Mouse (Mus musculus): ENCODE measurements around the gene Tenm4.

The Tenm4 gene

DNA sequence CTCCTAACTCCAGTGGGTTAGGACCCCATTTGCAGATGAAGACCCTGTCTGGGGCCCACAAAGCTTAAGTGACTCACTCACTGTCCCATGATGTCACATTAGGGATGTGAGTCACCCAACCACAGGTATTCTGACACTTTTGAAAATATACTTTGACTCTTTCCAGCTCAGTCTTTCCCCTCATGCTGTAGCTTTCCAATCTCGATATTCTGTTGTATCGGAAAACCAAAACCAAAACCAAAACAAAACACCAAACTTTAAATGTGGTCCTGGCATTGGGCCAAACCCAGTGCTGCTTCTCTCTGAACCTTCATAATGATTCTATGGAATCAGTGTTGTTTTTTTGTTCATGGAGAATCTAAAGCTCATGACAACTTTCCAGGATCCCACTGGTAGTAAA is 536.1 kb downstream of the Tenm4 start:
- no peak for DNase-seq

GRCm38 (mm10) chr7:96708071-96708470 is 537.0 kb downstream of the Tenm4 start:
- DNase-seq = no peak

DNA sequence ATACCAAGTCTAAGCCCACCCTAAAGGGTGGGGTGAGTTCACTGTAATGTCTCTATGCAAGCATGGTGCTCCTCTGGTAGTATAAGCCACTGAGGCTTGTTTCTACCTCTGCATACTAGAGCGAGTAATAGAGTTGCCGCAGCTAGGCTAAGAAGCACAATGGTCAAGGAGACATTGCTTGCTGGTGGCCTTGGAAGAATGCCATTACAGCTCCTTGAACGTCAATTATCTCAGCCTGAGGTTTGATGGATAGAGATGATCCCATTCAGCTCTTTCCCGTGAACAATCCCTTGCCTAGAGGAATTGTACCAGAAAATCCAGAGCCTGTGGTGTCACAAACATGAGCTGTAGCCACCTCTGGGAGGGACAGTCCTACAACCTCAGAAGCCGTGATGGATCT is 537.5 kb downstream of the Tenm4 start:
- DNase-seq = no peak

DNA sequence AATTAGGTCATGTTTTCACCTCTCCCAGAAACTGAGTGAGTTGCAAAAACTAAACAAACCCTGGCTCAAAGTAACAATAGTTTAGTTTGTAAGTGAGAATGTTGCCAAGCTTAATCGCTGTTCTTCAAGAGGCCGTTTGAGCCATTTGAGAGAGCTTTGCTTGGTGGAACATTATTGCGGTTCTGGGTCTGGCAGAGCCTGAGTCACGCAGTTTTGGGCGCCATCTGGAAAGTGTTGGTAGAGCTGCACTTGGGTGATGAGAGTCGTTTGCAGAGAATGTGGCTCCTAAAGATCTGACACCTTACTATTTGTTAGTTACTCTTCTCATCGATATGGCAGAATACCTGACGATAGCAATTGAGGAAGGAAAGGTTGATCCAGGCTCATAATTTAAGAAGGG is 537.9 kb downstream of the Tenm4 start:
- no peak for DNase-seq

DNA sequence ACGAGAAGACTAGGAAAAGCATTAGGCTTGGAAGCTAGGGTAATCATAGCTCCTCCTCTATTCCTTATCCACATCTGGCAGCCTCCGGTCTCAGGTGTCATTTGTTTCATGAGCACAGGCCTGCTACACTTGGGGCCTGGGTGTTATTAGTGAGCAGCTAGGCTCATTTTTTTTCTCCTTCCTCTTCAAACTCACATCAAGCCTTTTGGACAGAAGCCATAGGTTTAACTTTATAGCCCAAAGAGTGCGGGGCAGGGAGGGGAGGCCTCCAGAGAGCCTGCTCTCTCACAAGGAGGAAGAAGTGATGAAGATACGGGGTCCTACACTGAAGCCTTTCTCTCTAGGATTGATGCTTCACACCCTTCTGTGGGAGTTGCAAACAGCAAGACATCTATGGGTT is 538.8 kb downstream of the Tenm4 start:
- no peak for DNase-seq

DNA sequence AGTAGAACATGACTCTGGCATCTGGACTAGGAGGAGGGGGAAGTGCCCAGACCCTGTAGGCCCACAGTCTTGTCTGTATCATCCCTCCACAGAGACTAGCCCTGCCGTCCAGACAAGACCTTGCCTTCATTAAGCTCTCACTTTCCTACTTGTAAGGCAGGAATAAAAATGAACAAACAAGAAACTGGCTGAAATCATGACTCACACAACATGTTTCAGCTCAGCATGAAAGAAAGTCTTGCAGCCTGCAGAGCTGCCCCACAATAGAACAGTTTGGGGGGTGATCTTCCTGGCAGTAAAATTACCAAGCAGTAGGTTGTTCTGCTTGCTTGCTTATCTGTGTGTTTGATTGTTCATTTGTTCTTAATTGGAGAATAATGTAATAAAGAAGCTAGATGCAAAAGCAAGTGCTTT is 539.6 kb downstream of the Tenm4 start:
- no peak for DNase-seq

- no peak for DNase-seq
Measured at GRCm38 (mm10) chr7:96712876-96713275, 541.8 kb downstream of the Tenm4 start.

DNA sequence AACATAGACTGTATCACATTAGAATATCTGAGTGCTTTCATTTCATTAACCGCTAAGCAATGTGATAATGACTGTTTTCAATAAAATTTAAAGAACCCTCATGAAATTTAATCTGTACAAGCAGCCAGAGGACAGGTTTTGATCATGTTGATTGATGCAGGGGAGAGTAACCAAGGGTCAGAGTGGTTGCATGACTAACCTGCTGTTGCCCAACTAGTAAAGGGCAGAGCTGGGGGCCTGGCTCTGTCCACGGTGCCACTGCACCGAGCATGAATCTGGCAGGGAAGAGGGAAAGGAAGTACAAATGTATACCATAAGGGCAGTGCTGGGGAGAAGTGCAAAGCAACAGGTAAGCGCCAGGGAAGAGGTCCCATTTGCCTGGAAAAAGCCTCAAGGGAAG is 545.9 kb downstream of the Tenm4 start:
- DNase-seq = no peak

DNA sequence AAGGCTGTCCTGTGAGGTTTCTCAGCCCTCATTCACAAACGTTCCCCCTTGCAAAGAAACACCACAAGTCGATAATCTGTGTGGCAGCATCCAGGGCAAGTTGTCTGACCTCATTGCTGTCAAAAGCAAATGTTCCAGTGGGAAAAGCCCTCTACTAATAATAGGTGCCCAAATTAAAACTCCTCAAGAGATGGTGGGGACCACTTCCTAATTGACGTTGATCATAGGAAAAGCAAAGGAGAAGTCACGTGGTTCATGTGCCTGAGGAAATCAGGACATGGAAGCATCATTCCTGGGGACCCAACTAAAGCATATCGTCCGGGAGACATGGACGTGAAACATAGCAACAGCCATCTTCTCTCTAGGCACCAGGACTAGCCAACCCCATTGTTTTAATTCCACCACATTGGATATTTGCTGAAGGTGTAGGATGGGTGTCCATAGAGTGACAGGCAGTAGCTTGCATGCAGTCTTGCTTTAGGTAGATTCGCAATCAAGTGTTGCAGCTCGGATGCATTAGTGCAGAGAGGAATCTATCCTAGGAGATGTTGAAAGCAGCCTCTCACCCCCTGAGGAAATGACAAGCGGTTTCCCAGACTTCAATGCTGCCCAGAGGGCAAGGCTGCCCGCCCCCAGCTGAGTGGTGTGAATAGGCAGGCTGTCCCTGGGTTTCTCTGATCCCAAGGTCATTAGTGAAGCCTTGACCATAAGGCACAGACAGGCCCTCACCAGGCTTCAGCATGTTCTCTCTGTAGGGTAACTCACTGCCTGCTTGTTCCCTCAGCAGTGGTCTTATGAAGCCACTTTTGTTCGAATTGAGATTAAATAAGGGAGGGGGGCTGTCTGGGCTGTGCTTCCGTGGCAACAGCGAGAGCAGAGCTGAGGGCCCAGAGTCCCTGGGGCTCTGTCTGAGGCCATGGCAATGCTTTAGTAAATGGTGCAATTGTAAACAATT is 547.4 kb downstream of the Tenm4 start:
- DNase-seq = no peak

DNA sequence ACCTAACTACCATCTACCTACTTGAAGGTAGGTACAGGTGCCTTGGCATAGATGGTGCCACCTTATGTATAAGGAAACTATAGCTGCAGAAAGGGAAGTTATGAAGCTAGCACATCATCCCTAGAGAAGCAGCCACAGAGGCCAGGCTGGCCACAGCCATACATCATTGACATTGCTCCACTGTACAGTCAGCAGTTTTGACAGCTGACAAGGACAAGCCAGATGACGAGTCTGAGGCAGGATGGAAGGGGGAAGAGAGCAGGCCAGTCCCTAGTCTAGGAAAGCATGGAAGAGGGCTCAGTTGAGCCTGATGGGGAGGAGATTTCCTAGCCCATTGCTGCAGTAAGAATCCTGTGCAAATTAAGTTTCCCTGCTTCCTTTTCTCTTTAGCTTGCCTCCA is 548.9 kb downstream of the Tenm4 start:
- no peak for DNase-seq

DNA sequence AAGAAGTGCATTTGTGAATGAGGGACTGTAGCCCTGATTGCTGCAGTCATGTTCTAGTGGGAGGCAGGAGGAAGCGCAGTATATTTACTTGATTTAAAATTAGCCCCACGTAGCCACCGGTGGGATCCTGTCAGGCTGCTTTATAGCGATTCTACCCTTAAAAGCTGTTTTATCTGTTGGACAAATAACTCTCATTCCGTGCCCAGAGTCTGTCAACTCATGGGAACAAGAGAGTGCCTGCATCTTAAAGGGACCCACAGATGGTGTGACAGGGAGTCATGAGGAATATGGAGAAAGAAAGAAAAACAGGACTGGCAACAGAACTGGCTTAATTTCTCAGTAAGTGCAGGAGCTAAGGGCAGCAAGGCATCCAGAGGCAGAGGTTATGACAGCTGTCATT is 549.4 kb downstream of the Tenm4 start:
- DNase-seq = no peak

DNA sequence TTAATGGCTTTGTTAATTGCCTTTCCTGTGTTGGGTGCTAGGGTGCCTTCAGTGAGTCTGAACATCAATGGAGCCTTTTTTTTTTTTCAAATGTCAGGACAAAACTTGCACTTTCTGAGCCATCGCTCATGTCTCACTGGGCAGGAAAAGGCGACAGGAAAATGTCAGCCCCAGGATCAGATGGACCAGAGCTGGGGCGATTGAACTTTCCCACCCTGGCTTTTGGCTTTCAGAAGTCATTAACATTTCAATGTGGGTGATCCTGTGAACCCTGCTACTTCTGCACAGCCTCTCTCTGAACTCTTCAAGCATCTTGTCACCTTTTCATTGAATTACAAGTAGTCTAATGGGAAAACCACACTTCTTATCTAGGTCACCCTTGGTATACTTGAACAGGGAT is 551.8 kb downstream of the Tenm4 start:
- no peak for DNase-seq

- DNase-seq = no peak
Measured at GRCm38 (mm10) chr7:96725603-96726002, 554.6 kb downstream of the Tenm4 start.

DNA sequence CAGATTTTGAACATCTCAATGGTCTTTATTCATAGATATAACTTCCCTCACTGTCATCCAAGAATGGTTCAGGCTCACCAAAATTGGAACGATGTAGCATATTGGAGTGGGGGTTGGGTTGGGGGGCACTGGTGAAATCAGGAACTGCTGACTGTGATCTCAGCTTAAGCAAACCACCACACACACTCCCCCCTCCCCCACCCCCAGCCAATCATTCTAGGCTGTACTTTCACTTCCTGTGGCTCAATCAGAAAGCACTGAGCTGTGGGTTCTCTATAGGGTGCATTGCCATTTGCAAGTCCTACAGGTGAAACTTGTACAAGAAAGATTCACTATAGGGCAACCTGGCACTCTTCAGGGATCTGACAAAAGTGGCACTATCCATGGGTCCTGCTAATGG is 559.3 kb downstream of the Tenm4 start:
- DNase-seq = peak; percentile 14

- DNase-seq = no peak
Measured at GRCm38 (mm10) chr7:96731947-96732346, 560.9 kb downstream of the Tenm4 start.

DNA sequence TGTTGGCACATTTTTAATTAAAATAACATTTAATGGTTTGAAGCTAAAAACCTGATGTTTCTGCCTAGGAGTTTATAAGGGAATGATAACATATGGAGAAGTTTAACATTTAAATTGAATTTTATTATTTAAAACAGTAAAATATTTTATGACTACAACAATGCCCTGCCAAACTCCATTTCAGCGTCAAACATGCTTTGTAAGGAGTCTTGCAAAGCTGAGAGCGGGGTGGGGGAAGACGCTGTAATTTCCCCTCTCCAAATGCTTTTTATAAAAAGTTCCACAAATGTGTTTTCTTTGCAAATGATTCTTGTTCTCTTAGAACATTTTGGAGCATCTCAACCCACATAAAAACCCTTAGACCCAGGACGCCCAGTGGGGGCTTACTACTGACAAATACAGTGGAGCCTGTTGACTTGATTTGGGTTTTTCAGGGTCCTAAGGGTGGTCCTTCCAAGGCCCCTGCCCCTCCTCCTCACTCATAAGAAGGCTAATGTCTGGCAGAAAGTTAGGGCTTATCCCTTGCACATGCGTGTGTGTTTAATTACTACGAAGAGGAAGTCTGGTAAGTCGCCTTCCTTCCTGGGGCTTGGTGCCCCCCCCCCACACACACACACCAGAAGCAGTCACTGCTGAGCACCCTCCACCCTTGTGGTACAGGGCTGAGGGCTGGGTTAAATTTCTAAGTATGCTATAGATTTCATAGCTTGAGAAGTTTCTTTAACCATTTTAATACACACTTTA is 563.4 kb downstream of the Tenm4 start:
- peak; percentile 13 for DNase-seq

- no peak for DNase-seq
Measured at GRCm38 (mm10) chr7:96740631-96741030, 569.6 kb downstream of the Tenm4 start.

DNA sequence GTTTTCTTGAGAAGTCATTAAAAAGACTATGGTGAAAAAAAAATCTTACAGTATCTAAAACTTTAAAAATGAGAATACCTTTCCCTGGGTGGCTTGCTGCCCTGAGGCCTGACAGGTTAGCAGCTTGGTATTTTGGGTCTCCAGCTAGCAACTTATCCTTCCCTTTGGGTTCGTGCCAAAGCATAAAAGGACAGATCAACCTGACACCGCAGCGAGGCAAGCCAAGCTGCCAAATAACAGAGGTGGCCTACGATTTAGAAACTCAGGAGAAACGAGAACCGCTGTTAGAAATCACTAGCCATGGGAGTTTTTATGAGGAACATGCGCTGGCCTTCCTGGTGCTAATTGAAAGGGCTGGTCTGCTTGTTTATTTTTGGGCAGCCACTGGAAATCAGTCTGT is 571.2 kb downstream of the Tenm4 start:
- DNase-seq = no peak

- DNase-seq = no peak
Measured at GRCm38 (mm10) chr7:96745956-96746355, 574.9 kb downstream of the Tenm4 start.

DNA sequence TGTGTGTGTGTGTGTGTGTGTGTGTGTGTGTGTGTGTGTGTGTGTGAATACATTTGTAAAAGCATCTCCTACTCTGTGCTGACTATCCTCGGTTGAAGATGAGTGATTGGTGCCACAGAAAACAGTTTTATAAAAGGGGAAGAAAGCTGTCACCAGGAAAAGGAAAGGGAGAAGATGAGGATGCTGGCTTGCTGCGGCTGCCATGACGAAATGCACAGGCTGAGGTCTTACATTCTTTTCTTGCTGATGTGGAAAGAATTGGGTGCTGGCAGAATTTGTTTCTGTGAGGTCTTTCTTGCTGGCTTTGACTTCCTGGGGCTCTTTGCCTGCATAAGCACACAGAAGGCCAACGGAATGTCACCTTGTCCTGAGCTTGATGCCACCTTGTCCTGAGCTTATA is 575.7 kb downstream of the Tenm4 start:
- DNase-seq = no peak

DNA sequence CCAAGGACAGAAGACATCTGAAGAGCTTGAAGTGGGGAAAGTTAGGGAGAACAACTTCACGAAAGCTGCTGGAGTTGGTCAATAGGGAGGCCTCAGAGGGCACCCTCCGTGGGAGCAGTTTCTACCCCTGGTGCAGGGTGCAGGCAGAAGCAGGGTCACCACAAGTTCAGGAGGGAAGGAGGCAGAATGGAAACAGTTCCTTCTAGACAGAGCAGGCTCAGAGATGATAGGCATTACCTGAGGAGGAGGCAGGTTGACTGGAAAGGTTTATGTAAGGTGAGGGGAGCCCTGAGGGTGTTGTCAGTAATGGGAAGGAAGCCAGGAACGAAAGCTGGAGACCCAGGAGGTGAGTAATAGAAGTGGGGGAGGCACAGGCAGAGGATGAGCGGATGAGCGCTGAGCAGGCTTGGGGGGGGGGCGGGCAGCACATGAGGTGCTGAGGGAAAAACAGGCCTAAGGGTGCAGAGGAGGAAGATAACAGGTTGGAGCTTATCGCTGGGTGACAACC is 577.5 kb downstream of the Tenm4 start:
- DNase-seq = no peak

DNA sequence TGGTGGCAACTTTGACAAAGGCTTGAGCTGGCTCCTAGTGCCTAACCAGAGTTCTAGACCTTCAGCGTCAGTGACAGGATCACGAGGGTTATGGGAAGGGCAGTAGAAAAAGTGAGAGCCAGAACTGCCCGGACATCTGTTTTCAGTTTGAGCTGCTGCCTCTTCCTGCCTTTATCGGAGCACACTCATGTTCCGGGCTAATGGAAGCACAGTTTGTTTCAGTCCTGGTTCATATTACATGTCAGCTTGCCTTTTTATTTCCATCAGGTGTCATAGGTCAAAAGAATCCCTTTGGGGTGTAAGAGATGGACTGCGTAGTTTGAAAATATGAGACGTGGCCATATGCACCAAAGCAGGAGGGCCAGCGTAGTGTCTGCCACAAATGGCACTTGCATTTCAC is 578.7 kb downstream of the Tenm4 start:
- no peak for DNase-seq

GRCm38 (mm10) chr7:96751236-96751635 is 580.2 kb downstream of the Tenm4 start:
- DNase-seq = no peak

DNA sequence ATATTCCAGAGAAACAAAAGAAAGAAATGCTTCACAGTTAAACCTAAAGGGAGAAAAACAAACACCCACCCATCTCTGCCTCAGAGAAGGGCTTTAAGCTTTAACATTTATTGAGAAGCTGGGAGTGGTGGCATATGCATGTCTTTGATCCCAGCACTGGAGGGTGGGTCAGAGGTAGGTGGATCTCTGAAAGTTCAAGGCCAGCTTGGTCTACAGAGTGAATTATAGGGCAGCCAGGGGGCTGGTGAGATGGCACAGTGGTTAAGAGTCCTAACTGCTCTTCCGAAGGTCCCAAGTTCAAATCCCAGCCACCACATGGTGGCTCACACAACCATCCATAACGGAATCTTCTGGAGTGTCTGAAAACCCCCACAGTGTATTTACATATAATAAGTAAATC is 581.7 kb downstream of the Tenm4 start:
- DNase-seq = no peak

All from thymus, postnatal 4 days (tissue).